Mouse (Mus musculus) heart, embryonic 13.5 days (tissue): ENCODE results near the gene Pm20d1. TPM values are rescaled to one million over a fixed set of nuclear protein-coding genes. Genes with fewer than 3 reads are reported as not detected.

Experiments
- ATAC-seq: fragments of 200-750 bp; cut with Nextera tagmentation; 2 replicates; pipeline ENCODE4 v1.8.0; 2017; ENCODE audit warnings: moderate TSS enrichment; ENCODE audit not compliant: insufficient number of reproducible peaks, low FRiP score, low TSS enrichment; ENCODE audit errors: extremely low read depth
- H3K27ac ChIP-seq: fragments of 300-500 bp; sonication (generic); replicated peaks from 2 replicates; pipeline ENCODE4 v1.5.1; 2015; ENCODE audit warnings: moderate library complexity, mild to moderate bottlenecking, inconsistent platforms
- H3K27me3 ChIP-seq: fragments of 300-500 bp; sonication (generic); replicated peaks from 2 replicates; pipeline ENCODE4 v1.6.1; 2015; ENCODE audit warnings: mild to moderate bottlenecking, inconsistent platforms
- H3K36me3 ChIP-seq: fragments of 300-500 bp; sonication (generic); 2 replicates; pipeline ENCODE4 v1.6.1; 2015; ENCODE audit warnings: mild to moderate bottlenecking, inconsistent platforms
- H3K4me1 ChIP-seq: fragments of 300-500 bp; sonication (generic); 2 replicates; pipeline ENCODE4 v1.6.1; 2015; ENCODE audit warnings: inconsistent platforms
- H3K4me2 ChIP-seq: fragments of 300-500 bp; sonication (generic); 2 replicates; pipeline ENCODE4 v1.6.1; 2015; ENCODE audit warnings: inconsistent platforms, mild to moderate bottlenecking, moderate library complexity
- H3K4me3 ChIP-seq: fragments of 300-500 bp; sonication (generic); 2 replicates; pipeline ENCODE4 v1.5.1; 2015; ENCODE audit warnings: moderate library complexity, mild to moderate bottlenecking, inconsistent platforms
- H3K9ac ChIP-seq: fragments of 300-500 bp; sonication (generic); 2 replicates; pipeline ENCODE4 v1.6.1; 2015; ENCODE audit warnings: inconsistent platforms, mild to moderate bottlenecking, moderate library complexity
- H3K9me3 ChIP-seq: fragments of 300-500 bp; sonication (generic); 2 replicates; pipeline ENCODE4 v1.6.1; 2016; ENCODE audit warnings: inconsistent platforms
- WGBS: fragments of 180-500 bp; shearing (Covaris S2); methylation state at CpG from one replicate; pipeline ENCODE4 v1.1.7; 2015; ENCODE audit warnings: mixed read lengths; 5-methylcytosine and 5-hydroxymethylcytosine counted together
- polyA plus RNA-seq: library from polyadenylated mRNA; unstranded; fragments of >200 nt; fragmentation: Nextera tagmentation; extraction: Ambion mirVana; gene quantifications from 2 replicates; pipeline ENCODE4 v1.2.1, GENCODE M21; 2015

Gene Pm20d1
- polyA plus RNA-seq, 1 experiment from 2014 or later: 1.9 TPM

- Histone ChIP-seq H3K9ac (no peak overlapping the region), H3K4me3 (no peak overlapping the region), H3K27ac (no peak overlapping the region), H3K4me2 (no peak overlapping the region), H3K27me3 (no peaks in the 10 kb centered on the region), H3K36me3 (peaks cover 40% of the 10 kb centered on the region), H3K9me3 (no peaks in the 10 kb centered on the region), H3K4me1 (peaks cover 39% of the 10 kb centered on the region)
- no peak for ATAC-seq
- WGBS: 80% methylated on average over 15 of the region's 15 CpGs
These were observed 33.4 kb downstream of the Pm20d1 start for GRCm38 (mm10) chr1:131830561-131830960.

- H3K4me3 ChIP-seq: no peak overlapping the region
- H3K4me2 ChIP-seq: no peak overlapping the region
- H3K27ac ChIP-seq: no peak overlapping the region
- H3K4me1 ChIP-seq: peaks cover 39% of the 10 kb centered on the region
- no peaks in the 10 kb centered on the region for H3K27me3 ChIP-seq
- 74% methylated on average over 8 of the region's 8 CpGs for WGBS
- peaks cover 45% of the 10 kb centered on the region for H3K36me3 ChIP-seq
- H3K9me3 ChIP-seq: no peaks in the 10 kb centered on the region
- ATAC-seq: no peak
- H3K9ac ChIP-seq: no peak overlapping the region
These were observed 33.9 kb downstream of the Pm20d1 start for GRCm38 (mm10) chr1:131830971-131831641.

- Histone ChIP-seq H3K27me3 (no peaks in the 10 kb centered on the region), H3K27ac (no peak overlapping the region), H3K36me3 (peaks cover 57% of the 10 kb centered on the region), H3K4me1 (peaks cover 12% of the 10 kb centered on the region), H3K9me3 (no peaks in the 10 kb centered on the region), H3K4me2 (no peak overlapping the region), H3K4me3 (no peak overlapping the region), H3K9ac (no peak overlapping the region)
- ATAC-seq: no peak
- WGBS: 89% methylated on average over 3 of the region's 3 CpGs
These were observed 39.9 kb downstream of the Pm20d1 start for GRCm38 (mm10) chr1:131837035-131837434.

GRCm38 (mm10) chr1:131838542-131838941, 41.4 kb downstream of the Pm20d1 start:
- 0 out of 2 replicates have a peak, but pooled peaks cover 4% of the 10 kb centered on the region for H3K4me1 ChIP-seq
- no peak overlapping the region for H3K4me3 ChIP-seq
- H3K9me3 ChIP-seq: no peaks in the 10 kb centered on the region
- no peak overlapping the region for H3K9ac ChIP-seq
- peaks cover 63% of the 10 kb centered on the region for H3K36me3 ChIP-seq
- 71% methylated on average over 5 of the region's 5 CpGs for WGBS
- H3K27ac ChIP-seq: no peak overlapping the region
- H3K4me2 ChIP-seq: no peak overlapping the region
- ATAC-seq: no peak
- H3K27me3 ChIP-seq: no peaks in the 10 kb centered on the region

- Histone ChIP-seq H3K4me1 (no peaks in the 10 kb centered on the region), H3K4me2 (no peak overlapping the region), H3K27ac (no peak overlapping the region), H3K9me3 (no peaks in the 10 kb centered on the region), H3K4me3 (no peak overlapping the region), H3K9ac (no peak overlapping the region), H3K36me3 (peaks cover 65% of the 10 kb centered on the region), H3K27me3 (no peaks in the 10 kb centered on the region)
- WGBS: 61% methylated on average over 2 of the region's 2 CpGs
- no peak for ATAC-seq
These were observed 42.1 kb downstream of the Pm20d1 start for GRCm38 (mm10) chr1:131839279-131839678.

GRCm38 (mm10) chr1:131842221-131842620, 45.0 kb downstream of the Pm20d1 start:
- Histone ChIP-seq H3K27ac (no peak overlapping the region), H3K9me3 (no peaks in the 10 kb centered on the region), H3K27me3 (no peaks in the 10 kb centered on the region), H3K4me3 (no peak overlapping the region), H3K9ac (no peak overlapping the region), H3K4me1 (no peaks in the 10 kb centered on the region), H3K36me3 (peaks cover 81% of the 10 kb centered on the region), H3K4me2 (no peak overlapping the region)
- ATAC-seq: no peak
- WGBS: 66% methylated on average over 4 of the region's 4 CpGs

- H3K4me3 ChIP-seq: no peak overlapping the region
- no peaks in the 10 kb centered on the region for H3K4me1 ChIP-seq
- 94% methylated on average over 10 of the region's 10 CpGs for WGBS
- H3K27ac ChIP-seq: no peak overlapping the region
- no peaks in the 10 kb centered on the region for H3K9me3 ChIP-seq
- ATAC-seq: no peak
- H3K36me3 ChIP-seq: peaks cover 86% of the 10 kb centered on the region
- no peak overlapping the region for H3K4me2 ChIP-seq
- no peaks in the 10 kb centered on the region for H3K27me3 ChIP-seq
- no peak overlapping the region for H3K9ac ChIP-seq
These were observed 46.6 kb downstream of the Pm20d1 start for GRCm38 (mm10) chr1:131843758-131844157.

GRCm38 (mm10) chr1:131844883-131845282, 47.7 kb downstream of the Pm20d1 start:
- no peaks in the 10 kb centered on the region for H3K9me3 ChIP-seq
- peaks cover 75% of the 10 kb centered on the region for H3K36me3 ChIP-seq
- no peak overlapping the region for H3K27ac ChIP-seq
- WGBS: 77% methylated on average over 8 of the region's 8 CpGs
- no peak overlapping the region for H3K4me2 ChIP-seq
- no peaks in the 10 kb centered on the region for H3K27me3 ChIP-seq
- H3K9ac ChIP-seq: no peak overlapping the region
- H3K4me1 ChIP-seq: no peaks in the 10 kb centered on the region
- H3K4me3 ChIP-seq: no peak overlapping the region
- ATAC-seq: no peak

- 67% methylated on average over 5 of the region's 5 CpGs for WGBS
- H3K9ac ChIP-seq: no peak overlapping the region
- no peaks in the 10 kb centered on the region for H3K27me3 ChIP-seq
- H3K4me1 ChIP-seq: no peaks in the 10 kb centered on the region
- H3K4me3 ChIP-seq: no peak overlapping the region
- H3K36me3 ChIP-seq: peaks cover 62% of the 10 kb centered on the region
- no peaks in the 10 kb centered on the region for H3K9me3 ChIP-seq
- ATAC-seq: no peak
- H3K4me2 ChIP-seq: no peak overlapping the region
- H3K27ac ChIP-seq: no peak overlapping the region
These were observed 49.1 kb downstream of the Pm20d1 start for GRCm38 (mm10) chr1:131846255-131846654.

- H3K9me3 ChIP-seq: no peaks in the 10 kb centered on the region
These were observed 64.6 kb downstream of the Pm20d1 start for GRCm38 (mm10) chr1:131861811-131862210.

GRCm38 (mm10) chr1:131865596-131865995, 68.4 kb downstream of the Pm20d1 start:
- no peak overlapping the region for H3K4me3 ChIP-seq
- 80% methylated on average over 5 of the region's 5 CpGs for WGBS
- no peaks in the 10 kb centered on the region for H3K9me3 ChIP-seq
- no peak overlapping the region for H3K4me2 ChIP-seq
- H3K27me3 ChIP-seq: 0 out of 2 replicates have a peak, but pooled peaks cover 3% of the 10 kb centered on the region
- H3K9ac ChIP-seq: no peak overlapping the region
- ATAC-seq: no peak
- peaks cover 7% of the 10 kb centered on the region for H3K4me1 ChIP-seq
- no peak overlapping the region for H3K27ac ChIP-seq
- H3K36me3 ChIP-seq: no peaks in the 10 kb centered on the region

More at GRCm38 (mm10) chr1:131861811-131862210, 64.6 kb downstream of the Pm20d1 start:
- ATAC-seq: no peak
- H3K4me1 ChIP-seq: no peaks in the 10 kb centered on the region
- H3K4me3 ChIP-seq: no peak overlapping the region
- WGBS: 54% methylated on average over 4 of the region's 4 CpGs
- no peak overlapping the region for H3K9ac ChIP-seq
- H3K27me3 ChIP-seq: no peaks in the 10 kb centered on the region
- no peak overlapping the region for H3K4me2 ChIP-seq
- no peaks in the 10 kb centered on the region for H3K36me3 ChIP-seq
- no peak overlapping the region for H3K27ac ChIP-seq
